10 mouse cellular contexts compared by ENCODE assay signal in the genomic region with DNA sequence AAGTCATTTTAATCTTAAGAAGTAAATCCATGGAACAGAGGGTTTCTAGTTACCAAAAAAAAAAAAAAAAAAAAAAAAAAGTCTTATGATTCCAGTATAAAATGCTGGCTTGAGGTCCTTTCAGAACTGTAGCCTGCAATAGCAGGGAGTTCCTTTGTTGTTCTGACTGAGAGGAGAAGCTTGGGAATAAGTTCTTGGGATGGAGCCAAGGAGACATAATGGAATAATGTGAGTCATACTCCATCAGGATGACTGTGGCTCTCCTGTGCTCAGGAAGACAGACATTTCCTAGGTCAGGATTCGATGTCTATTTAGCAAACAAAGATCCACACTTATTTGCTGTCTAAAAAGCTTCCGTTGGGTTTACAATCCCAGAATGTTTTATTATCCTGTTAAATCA.
A peak's percentile ranks its signal among the peaks of the same experiment; 100 is the strongest.
DNase-seq lines count a peak whose midpoint lies in the region; ATAC-seq and TF ChIP-seq lines count a peak whose summit lies in the region.
"Had no signal": no experiment of that assay in that cellular context is flagged by ENCODE, and none has a peak within 500 bp of the region (broad histone marks: within the 10 kb centered on the region; RNA-seq: fewer than 3 reads in every experiment).

No protein-coding gene starts in this region.

- no peak for ATAC-seq in hindbrain, postnatal 0 days
- no peak for ATAC-seq in hindbrain, embryonic 13.5 days (ENCODE audit: low FRiP score)
- no peak for ATAC-seq in midbrain, postnatal 0 days (ENCODE audit: low FRiP score)
- no peak for ATAC-seq in midbrain, embryonic 11.5 days (ENCODE audit: low FRiP score)
- ATAC-seq: inflammation-experienced regulatory T-cells, adult 6 months had no signal

- no peak overlapping the region for H3K9ac ChIP-seq in hindbrain, postnatal 0 days (replicated peaks; ENCODE audit: low read length)
- H3K9ac ChIP-seq in hindbrain, embryonic 13.5 days, result no peak overlapping the region
- H3K9ac ChIP-seq in midbrain, postnatal 0 days (replicated peaks; ENCODE audit: low read length, poor library complexity, severe bottlenecking), result no peak overlapping the region
- H3K9ac ChIP-seq in midbrain, embryonic 11.5 days (ENCODE audit: low read length), result no peak overlapping the region
- H3K9ac ChIP-seq: liver, embryonic 15.5 days had no signal

- H3K36me3 ChIP-seq in hindbrain, postnatal 0 days (ENCODE audit: insufficient read depth, low read length), result no peaks in the 10 kb centered on the region
- H3K36me3 ChIP-seq in hindbrain, embryonic 13.5 days, result no peaks in the 10 kb centered on the region
- no peaks in the 10 kb centered on the region for H3K36me3 ChIP-seq in midbrain, postnatal 0 days (ENCODE audit: insufficient read depth, low read length)
- H3K36me3 ChIP-seq in midbrain, embryonic 11.5 days (ENCODE audit: control insufficient read depth, insufficient read depth, low read length), result no peaks in the 10 kb centered on the region
- H3K36me3 ChIP-seq: liver, embryonic 15.5 days had no signal

- no peak overlapping the region for H3K27ac ChIP-seq in hindbrain, postnatal 0 days
- no peak overlapping the region for H3K27ac ChIP-seq in hindbrain, embryonic 13.5 days
- no peak overlapping the region for H3K27ac ChIP-seq in midbrain, postnatal 0 days (ENCODE audit: low read depth, low read length)
- no peak overlapping the region for H3K27ac ChIP-seq in midbrain, embryonic 11.5 days (ENCODE audit: low read depth, low read length)
- H3K27ac ChIP-seq: liver, embryonic 15.5 days had no signal

- no peak overlapping the region for H3K4me3 ChIP-seq in hindbrain, postnatal 0 days (ENCODE audit: low read length)
- no peak overlapping the region for H3K4me3 ChIP-seq in hindbrain, embryonic 13.5 days
- no peak overlapping the region for H3K4me3 ChIP-seq in midbrain, postnatal 0 days (ENCODE audit: low read depth, low read length)
- no peak overlapping the region for H3K4me3 ChIP-seq in midbrain, embryonic 11.5 days (ENCODE audit: low read depth, low read length)
- H3K4me3 ChIP-seq: liver, embryonic 15.5 days had no signal

- H3K4me1 ChIP-seq in hindbrain, postnatal 0 days (ENCODE audit: insufficient read depth, low read length), result no peaks in the 10 kb centered on the region
- no peaks in the 10 kb centered on the region for H3K4me1 ChIP-seq in hindbrain, embryonic 13.5 days (replicated peaks)
- no peaks in the 10 kb centered on the region for H3K4me1 ChIP-seq in midbrain, postnatal 0 days (ENCODE audit: insufficient read depth, low read length)
- no peaks in the 10 kb centered on the region for H3K4me1 ChIP-seq in midbrain, embryonic 11.5 days (ENCODE audit: control insufficient read depth, insufficient read depth, low read length)
- H3K4me1 ChIP-seq: liver, embryonic 15.5 days had no signal

- DNase-seq in hindbrain, postnatal 0 days (ENCODE audit: low spot score), result peak; percentile 46
- DNase-seq in midbrain, postnatal 0 days (ENCODE audit: low spot score), result peak; percentile 61
- no peak for DNase-seq in midbrain, embryonic 11.5 days (ENCODE audit: low spot score, missing footprints)
- peak; percentile 35 for DNase-seq in fibroblast of lung, adult 2 months (ENCODE audit: low read depth)
- DNase-seq in lung, postnatal 36 days, result peak; percentile 67
- DNase-seq in thymus, postnatal 36 days, result no peak
- DNase-seq: right cerebral cortex, postnatal 4 days had no signal

- TF ChIP-seq CTCF in hindbrain, postnatal 0 days (IDR thresholded peaks at IDR 0.05; ENCODE audit: low read depth), result no peak
- TF ChIP-seq CTCF in midbrain, postnatal 0 days (IDR thresholded peaks at IDR 0.05), result no peak

- H3K4me2 ChIP-seq in hindbrain, postnatal 0 days (ENCODE audit: low read depth, low read length), result no peak overlapping the region
- H3K4me2 ChIP-seq in hindbrain, embryonic 13.5 days, result no peak overlapping the region
- no peak overlapping the region for H3K4me2 ChIP-seq in midbrain, postnatal 0 days (ENCODE audit: low read depth, low read length, poor library complexity, severe bottlenecking)
- no peak overlapping the region for H3K4me2 ChIP-seq in midbrain, embryonic 11.5 days
- H3K4me2 ChIP-seq: liver, embryonic 15.5 days had no signal

- WGBS in hindbrain, postnatal 0 days, result 53% methylated on average over 2 of the region's 2 CpGs
- WGBS in hindbrain, embryonic 13.5 days, result 64% methylated on average over 2 of the region's 2 CpGs
- WGBS in midbrain, postnatal 0 days, result 51% methylated on average over 2 of the region's 2 CpGs
- WGBS in midbrain, embryonic 11.5 days, result 88% methylated on average over 2 of the region's 2 CpGs

- H3K27me3 ChIP-seq in hindbrain, postnatal 0 days (ENCODE audit: insufficient read depth, low read length), result no peaks in the 10 kb centered on the region
- no peaks in the 10 kb centered on the region for H3K27me3 ChIP-seq in hindbrain, embryonic 13.5 days
- no peaks in the 10 kb centered on the region for H3K27me3 ChIP-seq in midbrain, postnatal 0 days (ENCODE audit: insufficient read depth, low read length)
- H3K27me3 ChIP-seq in midbrain, embryonic 11.5 days (ENCODE audit: control insufficient read depth, insufficient read depth, low read length), result no peaks in the 10 kb centered on the region
- H3K27me3 ChIP-seq: liver, embryonic 15.5 days had no signal

- H3K9me3 ChIP-seq in hindbrain, postnatal 0 days (ENCODE audit: low read length), result no peaks in the 10 kb centered on the region
- 0 out of 2 replicates have a peak, but pooled peaks cover 3% of the 10 kb centered on the region for H3K9me3 ChIP-seq in hindbrain, embryonic 13.5 days
- H3K9me3 ChIP-seq in midbrain, postnatal 0 days (ENCODE audit: low read length), result no peaks in the 10 kb centered on the region
- no peaks in the 10 kb centered on the region for H3K9me3 ChIP-seq in midbrain, embryonic 11.5 days (ENCODE audit: control insufficient read depth, low read length)
- H3K9me3 ChIP-seq: liver, embryonic 15.5 days had no signal

Comparison
In these comparisons a context has a peak if more than half of its experiments do, and no peak if none do; other contexts are left out.
1. DNase-seq: peak in hindbrain, postnatal 0 days (single experiment), midbrain, postnatal 0 days (single experiment), fibroblast of lung, adult 2 months (single experiment) and lung, postnatal 36 days (single experiment); none in midbrain, embryonic 11.5 days (single experiment) and thymus, postnatal 36 days (0 of 2).